Mouse (Mus musculus) G1E (cell line): ENCODE measurements around the gene 4933402J07Rik. TPM values are rescaled to one million over a fixed set of nuclear protein-coding genes. Genes with fewer than 3 reads are reported as not detected.

ENCODE experiments used
- ATAC-seq: 2 replicates; pipeline ENCODE4 v1.8.0; 2016; ENCODE audit warnings: mild to moderate bottlenecking; ENCODE audit not compliant: insufficient number of reproducible peaks, poor library complexity, low FRiP score, severe bottlenecking; ENCODE audit errors: extremely low read depth
- DNase-seq: peaks from one replicate; pipeline ENCODE4 v3.0.0; 2012; ENCODE audit warnings: low spot score
- H3K27me3 ChIP-seq: 2 replicates; pipeline ENCODE4 v1.6.1; 2012; ENCODE audit warnings: mild to moderate bottlenecking, low read length, inconsistent platforms; ENCODE audit not compliant: insufficient read depth
- H3K36me3 ChIP-seq: replicated peaks from 2 replicates; pipeline ENCODE3; 2012; ENCODE audit warnings: mild to moderate bottlenecking, inconsistent platforms
- H3K4me1 ChIP-seq: 2 replicates; pipeline ENCODE4 v1.6.1; 2012; ENCODE audit warnings: low read depth, low read length, inconsistent platforms, mixed read lengths; ENCODE audit not compliant: insufficient read depth
- H3K4me3 ChIP-seq: 2 replicates; pipeline ENCODE4 v1.5.1; 2012; ENCODE audit warnings: low read depth, mild to moderate bottlenecking, inconsistent platforms, low read length, moderate library complexity, mixed read lengths
- H3K9me3 ChIP-seq: replicated peaks from 2 replicates; pipeline ENCODE4 v1.6.1; 2012; ENCODE audit warnings: inconsistent platforms
- CTCF ChIP-seq: IDR thresholded peaks from 2 replicates; pipeline ENCODE4 v1.5.1; 2012; ENCODE audit warnings: low read depth, low read length, inconsistent platforms, mixed read lengths
- GATA1 ChIP-seq: IDR thresholded peaks from 2 replicates; pipeline ENCODE4 v1.6.1; 2012; ENCODE audit warnings: borderline replicate concordance, low read length, inconsistent platforms, mixed read lengths
- GATA2 ChIP-seq: IDR thresholded peaks from 2 replicates; pipeline ENCODE4 v1.6.1; 2012; ENCODE audit warnings: low read depth, low read length, inconsistent platforms, borderline replicate concordance
- POLR2AphosphoS5 ChIP-seq: IDR thresholded peaks from 2 replicates; pipeline ENCODE4 v1.6.1; 2012; ENCODE audit warnings: low read depth, low read length, inconsistent platforms; ENCODE audit not compliant: insufficient replicate concordance
- TAL1 ChIP-seq: conservative IDR thresholded peaks from 2 replicates; pipeline ENCODE4 v1.6.1; 2012; ENCODE audit warnings: low read depth, low read length, inconsistent platforms, mixed read lengths
- polyA plus RNA-seq: library from polyadenylated mRNA; stranded (reverse); fragments of >175 nt; gene quantifications from 2 replicates; pipeline ENCODE4 v1.2.3, GENCODE M21; 2012
- total RNA-seq, 2 experiments: library from RNA; stranded (forward) in 1 of 2; stranded (reverse) in 1 of 2; fragments of 200-1000 nt in 1 of 2; fragments of >200 nt in 1 of 2; fragmentation: Nextera tagmentation in 1 of 2; gene quantifications; 2 replicates each; pipeline ENCODE4 v1.2.3; 2014 to 2017

Gene 4933402J07Rik
- total RNA-seq (2014; fragmentation: Nextera tagmentation) (not detected in 2 replicates), total RNA-seq (2017) (not detected in 2 replicates), polyA plus RNA-seq (not detected in 2 replicates)

GRCm38 (mm10) chr8:87563553-87563952 lies at the start of gene 4933402J07Rik:
Gene 4933402J07Rik, plus strand, starts transcription at chr8:87563853.
- no peak for TF ChIP-seq GATA1
- no peak for TF ChIP-seq CTCF
- TF ChIP-seq GATA2 = no peak
- no peak for TF ChIP-seq POLR2AphosphoS5
- TF ChIP-seq TAL1 = no peak
- H3K4me3 ChIP-seq = no peak within 1 kb of the TSS
- DNase-seq = no peak
- peaks cover 56% of the 10 kb centered on the region for H3K9me3 ChIP-seq
- no peaks in the 10 kb centered on the region for H3K27me3 ChIP-seq
- no peaks in the 10 kb centered on the region for H3K36me3 ChIP-seq
- no peak for ATAC-seq
- H3K4me1 ChIP-seq = no peaks in the 10 kb centered on the region

GRCm38 (mm10) chr8:87517132-87517531 lies 46.5 kb upstream of the 4933402J07Rik start:
- peaks cover 90% of the 10 kb centered on the region for H3K9me3 ChIP-seq
- no peaks in the 10 kb centered on the region for H3K27me3 ChIP-seq
- no peak for ATAC-seq
- TF ChIP-seq TAL1 (no peak), CTCF (no peak), GATA1 (no peak), POLR2AphosphoS5 (no peak), GATA2 (no peak)
- DNase-seq = no peak
- no peaks in the 10 kb centered on the region for H3K4me1 ChIP-seq
- H3K4me3 ChIP-seq = no peak overlapping the region
- H3K36me3 ChIP-seq = no peaks in the 10 kb centered on the region

- H3K4me1 ChIP-seq = no peaks in the 10 kb centered on the region
- DNase-seq (no peak), ATAC-seq (no peak)
- TF ChIP-seq TAL1 = no peak
- TF ChIP-seq POLR2AphosphoS5 = no peak
- no peak for TF ChIP-seq CTCF
- TF ChIP-seq GATA2 = no peak
- no peak for TF ChIP-seq GATA1
- no peaks in the 10 kb centered on the region for H3K27me3 ChIP-seq
- H3K9me3 ChIP-seq = peaks cover 88% of the 10 kb centered on the region
- H3K4me3 ChIP-seq = no peak overlapping the region
- no peaks in the 10 kb centered on the region for H3K36me3 ChIP-seq
Observed at GRCm38 (mm10) chr8:87525006-87525405, 38.6 kb upstream of the 4933402J07Rik start.

- H3K27me3 ChIP-seq = no peaks in the 10 kb centered on the region
- no peak overlapping the region for H3K4me3 ChIP-seq
- no peaks in the 10 kb centered on the region for H3K36me3 ChIP-seq
- TF ChIP-seq TAL1 (no peak), POLR2AphosphoS5 (no peak), GATA1 (no peak), CTCF (no peak), GATA2 (no peak)
- H3K4me1 ChIP-seq = no peaks in the 10 kb centered on the region
- ATAC-seq = no peak
- DNase-seq = no peak
- H3K9me3 ChIP-seq = peaks cover 79% of the 10 kb centered on the region
Observed at GRCm38 (mm10) chr8:87531176-87531575, 32.5 kb upstream of the 4933402J07Rik start.

GRCm38 (mm10) chr8:87533476-87533875 lies 30.2 kb upstream of the 4933402J07Rik start:
- DNase-seq (no peak), ATAC-seq (no peak)
- TF ChIP-seq GATA1 (no peak), GATA2 (no peak), POLR2AphosphoS5 (no peak), TAL1 (no peak), CTCF (no peak)
- Histone ChIP-seq H3K9me3 (peaks cover 73% of the 10 kb centered on the region), H3K36me3 (no peaks in the 10 kb centered on the region), H3K4me1 (no peaks in the 10 kb centered on the region), H3K4me3 (no peak overlapping the region), H3K27me3 (no peaks in the 10 kb centered on the region)

GRCm38 (mm10) chr8:87534846-87535245 lies 28.8 kb upstream of the 4933402J07Rik start:
- H3K27me3 ChIP-seq = no peaks in the 10 kb centered on the region
- no peak for ATAC-seq

More at GRCm38 (mm10) chr8:87534846-87535245, 28.8 kb upstream of the 4933402J07Rik start:
- no peaks in the 10 kb centered on the region for H3K36me3 ChIP-seq
- DNase-seq = no peak
- no peak overlapping the region for H3K4me3 ChIP-seq
- H3K4me1 ChIP-seq = no peaks in the 10 kb centered on the region
- TF ChIP-seq TAL1 = no peak
- TF ChIP-seq GATA1 = no peak
- TF ChIP-seq POLR2AphosphoS5 = no peak
- no peak for TF ChIP-seq CTCF
- no peak for TF ChIP-seq GATA2
- peaks cover 72% of the 10 kb centered on the region for H3K9me3 ChIP-seq
